Mouse (Mus musculus) midbrain, embryonic 14.5 days (tissue): ENCODE measurements around the gene Htr6. TPM values are rescaled to one million over a fixed set of nuclear protein-coding genes. Genes with fewer than 3 reads are reported as not detected.
A peak's percentile ranks its signal among the peaks of the same experiment; 100 is the strongest.

Experiments
- ATAC-seq: fragments of 200-750 bp; cut with Nextera tagmentation; 2 replicates; pipeline ENCODE4 v1.8.0; 2017; ENCODE audit warnings: moderate number of reproducible peaks, moderate library complexity; ENCODE audit not compliant: low FRiP score, low TSS enrichment
- DNase-seq: peaks from one replicate; pipeline ENCODE4 v3.0.0-alpha.2; 2015
- H3K27ac ChIP-seq: fragments of 300-500 bp; sonication (generic); replicated peaks from 2 replicates; pipeline ENCODE4 v1.5.1; 2014; ENCODE audit warnings: mild to moderate bottlenecking, low read depth, low read length, moderate library complexity
- H3K27me3 ChIP-seq: fragments of 300-500 bp; sonication (generic); 2 replicates; pipeline ENCODE4 v1.6.1; 2014; ENCODE audit warnings: low read length, control low read depth, mixed read lengths; ENCODE audit not compliant: control insufficient read depth, insufficient read depth
- H3K36me3 ChIP-seq: fragments of 300-500 bp; sonication (generic); 2 replicates; pipeline ENCODE4 v1.6.1; 2014; ENCODE audit warnings: low read length, control low read depth; ENCODE audit not compliant: control insufficient read depth, insufficient read depth
- H3K4me1 ChIP-seq: fragments of 300-500 bp; sonication (generic); 2 replicates; pipeline ENCODE4 v1.6.1; 2014; ENCODE audit warnings: mild to moderate bottlenecking, antibody characterized with exemption, low read length, control low read depth; ENCODE audit not compliant: control insufficient read depth, insufficient read depth
- H3K4me2 ChIP-seq: fragments of 300-500 bp; sonication (generic); 2 replicates; pipeline ENCODE4 v1.6.1; 2014; ENCODE audit warnings: mild to moderate bottlenecking, low read length, moderate library complexity
- H3K4me3 ChIP-seq: fragments of 300-500 bp; sonication (generic); replicated peaks from 2 replicates; pipeline ENCODE4 v1.5.1; 2014; ENCODE audit warnings: low read depth, low read length
- H3K9ac ChIP-seq: fragments of 300-500 bp; sonication (generic); replicated peaks from 2 replicates; pipeline ENCODE4 v1.6.1; 2014; ENCODE audit warnings: mild to moderate bottlenecking, low read length, moderate library complexity
- H3K9me3 ChIP-seq: fragments of 300-500 bp; sonication (generic); 2 replicates; pipeline ENCODE4 v1.6.1; 2016; ENCODE audit warnings: low read length, control low read depth, mixed read lengths; ENCODE audit not compliant: control insufficient read depth
- WGBS: fragments of 180-500 bp; shearing (Covaris S2); extraction: QIAGEN DNeasy Blood & Tissue Kit; methylation state at CpG from one replicate; pipeline ENCODE4 v1.1.7; 2014; 5-methylcytosine and 5-hydroxymethylcytosine counted together
- polyA plus RNA-seq: library from polyadenylated mRNA; unstranded; fragments of >200 nt; fragmentation: Nextera tagmentation; extraction: Ambion mirVana; gene quantifications from 2 replicates; pipeline ENCODE4 v1.2.1, GENCODE M21; 2014

Htr6 gene
- polyA plus RNA-seq, 1 experiment from 2014 or later, result 0.32 TPM

DNA sequence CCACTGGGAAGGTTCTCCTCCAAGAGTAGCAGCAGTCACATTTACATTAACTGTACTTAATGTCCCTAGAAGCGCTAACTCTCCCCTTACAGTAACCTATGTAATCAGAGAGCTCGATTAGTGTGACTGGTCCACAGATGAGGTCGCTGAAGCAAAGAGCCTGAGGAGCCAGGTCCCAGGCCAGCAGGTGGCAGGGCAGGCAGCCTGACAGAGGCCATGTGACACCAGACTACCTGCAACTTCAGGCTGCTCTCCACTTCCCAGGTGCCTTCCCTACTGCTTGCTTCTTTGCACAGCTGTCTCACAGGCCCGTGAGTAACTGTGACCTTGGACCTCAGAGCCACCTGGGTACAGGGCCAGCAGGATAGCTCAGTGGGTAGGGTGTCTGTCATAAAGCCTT is 40.8 kb downstream of the Htr6 start:
- Histone ChIP-seq H3K4me2 (no peak overlapping the region), H3K27ac (no peak overlapping the region), H3K36me3 (no peaks in the 10 kb centered on the region), H3K4me3 (no peak overlapping the region), H3K9ac (no peak overlapping the region), H3K27me3 (no peaks in the 10 kb centered on the region), H3K4me1 (peaks cover 15% of the 10 kb centered on the region), H3K9me3 (no peaks in the 10 kb centered on the region)
- DNase-seq, result no peak
- no peak for ATAC-seq
- WGBS, result 50% methylated on average over 4 of the region's 4 CpGs

DNA sequence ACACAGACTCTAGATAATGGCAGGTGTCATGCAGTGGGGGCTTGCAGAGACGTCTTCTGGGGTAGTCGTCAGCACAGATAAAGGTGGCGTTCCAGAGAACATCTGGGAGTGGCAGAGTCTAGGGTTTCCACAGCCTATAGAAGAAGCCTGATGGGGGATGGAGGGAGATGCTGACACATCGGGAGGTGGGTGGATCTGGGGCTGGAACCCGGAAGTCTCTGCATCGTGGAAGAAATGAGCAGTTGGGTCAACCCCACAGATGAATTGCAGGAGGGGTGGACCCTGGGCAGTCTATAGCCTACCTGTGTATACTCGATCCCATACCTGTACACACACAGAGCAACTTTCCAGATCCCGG is 41.4 kb downstream of the Htr6 start:
- H3K9ac ChIP-seq, result no peak overlapping the region
- no peak overlapping the region for H3K4me2 ChIP-seq
- no peak for DNase-seq
- WGBS, result 84% methylated on average over 8 of the region's 8 CpGs
- no peak overlapping the region for H3K27ac ChIP-seq
- H3K27me3 ChIP-seq, result no peaks in the 10 kb centered on the region
- no peak overlapping the region for H3K4me3 ChIP-seq
- no peaks in the 10 kb centered on the region for H3K9me3 ChIP-seq
- no peak for ATAC-seq
- no peaks in the 10 kb centered on the region for H3K36me3 ChIP-seq
- peaks cover 12% of the 10 kb centered on the region for H3K4me1 ChIP-seq

DNA sequence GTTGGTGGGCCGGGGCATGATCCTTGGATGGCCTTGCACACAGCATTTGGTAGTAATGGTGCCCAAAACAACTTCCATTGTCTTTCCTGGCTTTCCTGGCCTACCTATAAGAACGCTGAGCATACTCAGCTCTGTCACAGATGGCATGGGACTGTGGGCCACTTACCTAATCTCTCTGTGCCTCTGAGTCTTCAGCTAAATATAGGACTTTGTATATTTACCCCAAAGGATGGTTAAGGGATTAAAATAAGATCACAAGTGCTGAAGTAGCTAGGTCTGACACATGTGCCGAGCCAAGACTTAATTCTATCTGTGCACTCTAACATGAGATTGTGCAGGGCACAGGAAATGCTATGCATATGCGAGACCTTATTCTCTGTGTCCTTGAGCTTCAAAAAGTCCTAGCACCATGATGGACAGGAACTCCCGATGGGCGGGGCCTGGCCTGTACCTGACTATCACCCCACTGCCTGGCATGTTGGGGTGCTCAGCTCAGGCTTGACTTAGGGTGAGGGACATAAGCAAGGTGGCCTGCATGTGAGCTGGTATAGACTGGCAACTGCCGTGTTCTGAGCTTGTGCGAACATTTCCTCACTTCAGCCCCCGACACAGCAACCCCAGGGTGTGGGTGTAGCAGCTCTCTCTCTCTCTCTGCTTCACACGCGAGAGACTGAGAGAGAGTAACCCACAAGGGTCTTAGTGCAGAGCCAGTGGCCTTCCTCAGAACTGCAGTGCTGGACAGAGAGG is 41.9 kb downstream of the Htr6 start:
- 86% methylated on average over 11 of the region's 11 CpGs for WGBS
- H3K9ac ChIP-seq, result no peak overlapping the region
- H3K4me3 ChIP-seq, result no peak overlapping the region
- H3K27me3 ChIP-seq, result no peaks in the 10 kb centered on the region
- no peak for ATAC-seq
- no peak overlapping the region for H3K4me2 ChIP-seq
- H3K4me1 ChIP-seq, result peaks cover 6% of the 10 kb centered on the region
- no peak overlapping the region for H3K27ac ChIP-seq
- no peaks in the 10 kb centered on the region for H3K9me3 ChIP-seq
- H3K36me3 ChIP-seq, result no peaks in the 10 kb centered on the region
- no peak for DNase-seq

DNA sequence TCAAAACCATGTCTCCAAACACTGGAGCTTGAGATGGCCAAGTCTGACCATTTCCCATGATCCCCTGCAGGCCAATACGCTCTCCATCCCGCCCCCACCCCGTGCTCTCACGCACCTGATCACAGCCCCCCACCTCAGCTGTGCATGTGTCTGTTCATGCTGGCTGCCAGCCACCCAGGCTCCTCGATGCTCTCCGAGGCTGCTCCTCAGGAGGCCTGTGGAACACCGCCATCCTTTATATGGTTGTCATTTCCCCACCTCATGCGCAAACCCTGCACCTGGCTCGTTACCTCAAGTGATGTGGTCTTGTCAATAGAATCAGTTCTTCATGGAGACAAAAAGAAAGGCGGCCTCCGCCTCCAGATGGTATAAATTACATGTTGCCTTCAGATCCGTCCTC is 42.8 kb downstream of the Htr6 start:
- H3K27ac ChIP-seq, result no peak overlapping the region
- DNase-seq, result no peak

DNA sequence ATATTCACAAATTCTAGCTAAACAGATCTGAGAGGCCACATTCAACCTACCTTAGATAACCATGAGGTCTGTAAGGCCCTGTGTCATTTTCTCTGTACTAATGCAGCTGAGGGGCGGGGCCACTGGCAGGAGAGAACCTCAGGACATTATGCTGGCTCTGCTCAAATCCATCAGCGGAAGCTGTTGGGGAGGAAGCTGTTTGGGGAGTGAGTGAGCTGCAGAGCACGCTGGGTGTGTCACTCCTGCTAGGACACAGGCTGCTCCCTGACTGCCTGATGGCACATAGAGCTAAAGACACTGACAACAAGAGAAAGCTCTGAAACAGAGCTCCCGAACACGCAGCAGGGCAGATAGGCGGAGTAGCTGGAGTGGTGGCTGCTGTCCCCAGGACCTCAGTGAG is 44.7 kb downstream of the Htr6 start:
- H3K4me3 ChIP-seq, result no peak overlapping the region
- WGBS, result 61% methylated on average over 6 of the region's 6 CpGs
- H3K27ac ChIP-seq, result no peak overlapping the region
- no peak overlapping the region for H3K9ac ChIP-seq
- DNase-seq (no peak), ATAC-seq (no peak)
- no peaks in the 10 kb centered on the region for H3K4me1 ChIP-seq
- H3K4me2 ChIP-seq, result no peak overlapping the region
- H3K36me3 ChIP-seq, result no peaks in the 10 kb centered on the region
- H3K27me3 ChIP-seq, result no peaks in the 10 kb centered on the region
- H3K9me3 ChIP-seq, result no peaks in the 10 kb centered on the region

More for the DNA sequence above, 42.8 kb downstream of the Htr6 start:
- Histone ChIP-seq H3K9me3 (no peaks in the 10 kb centered on the region), H3K27me3 (no peaks in the 10 kb centered on the region), H3K4me1 (no peaks in the 10 kb centered on the region; the same call in 1 of the 2 replicates), H3K9ac (no peak overlapping the region), H3K4me2 (no peak overlapping the region), H3K4me3 (no peak overlapping the region), H3K36me3 (no peaks in the 10 kb centered on the region)
- 79% methylated on average over 12 of the region's 12 CpGs for WGBS
- ATAC-seq, result no peak

DNA sequence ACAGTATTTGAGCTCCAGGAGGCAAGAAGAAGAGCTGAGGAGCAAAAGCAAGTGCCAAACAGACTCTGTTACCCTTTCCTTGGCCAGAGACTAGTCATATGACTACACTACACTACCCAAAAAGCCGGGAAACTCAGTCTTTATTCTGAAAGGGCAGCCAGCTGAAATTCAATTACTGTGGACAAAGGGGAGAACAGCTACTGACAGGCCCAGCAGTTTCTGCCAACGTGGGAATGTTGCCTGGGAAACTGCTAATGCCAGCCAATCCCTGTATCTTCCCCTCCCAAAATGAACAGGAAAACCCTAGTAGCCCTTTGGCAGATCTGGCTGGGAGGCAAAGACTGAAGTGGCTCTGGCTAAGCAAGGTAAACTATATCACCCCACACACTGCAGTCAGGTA is 51.0 kb downstream of the Htr6 start:
- Histone ChIP-seq H3K9me3 (no peaks in the 10 kb centered on the region), H3K36me3 (no peaks in the 10 kb centered on the region), H3K27me3 (no peaks in the 10 kb centered on the region), H3K9ac (no peak overlapping the region), H3K4me3 (no peak overlapping the region), H3K4me2 (no peak overlapping the region), H3K27ac (peak overlapping the region; percentile 52; the same call in 1 of the 2 replicates), H3K4me1 (no peaks in the 10 kb centered on the region)
- WGBS, result 0% methylated on average over 2 of the region's 2 CpGs
- peak; percentile 73 for DNase-seq
- no peak for ATAC-seq

DNA sequence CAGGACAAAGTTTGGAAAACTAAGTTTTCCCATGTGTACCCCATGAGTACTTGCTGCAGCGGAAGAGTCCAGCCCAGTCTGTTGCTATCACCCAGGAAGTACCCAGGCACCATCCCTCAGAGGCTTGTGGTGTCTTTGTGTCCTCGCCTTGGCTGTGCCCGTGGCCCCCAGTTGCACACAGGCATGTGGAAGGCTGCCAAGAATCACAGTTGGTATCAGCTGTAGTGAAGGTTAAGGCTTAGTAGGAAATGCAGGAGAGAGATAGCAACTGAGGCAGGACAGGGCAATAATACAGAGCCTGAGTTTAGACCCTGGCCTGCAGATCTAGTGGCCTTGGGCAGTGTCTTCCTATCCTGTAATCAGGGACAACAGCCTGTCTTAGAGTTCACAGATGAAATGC is 55.0 kb downstream of the Htr6 start:
- no peaks in the 10 kb centered on the region for H3K27me3 ChIP-seq
- no peak overlapping the region for H3K4me2 ChIP-seq
- H3K9me3 ChIP-seq, result no peaks in the 10 kb centered on the region
- WGBS, result 74% methylated on average over 3 of the region's 3 CpGs
- no peak overlapping the region for H3K27ac ChIP-seq
- H3K9ac ChIP-seq, result no peak overlapping the region
- no peaks in the 10 kb centered on the region for H3K36me3 ChIP-seq
- H3K4me3 ChIP-seq, result no peak overlapping the region
- DNase-seq (no peak), ATAC-seq (no peak)
- no peaks in the 10 kb centered on the region for H3K4me1 ChIP-seq

DNA sequence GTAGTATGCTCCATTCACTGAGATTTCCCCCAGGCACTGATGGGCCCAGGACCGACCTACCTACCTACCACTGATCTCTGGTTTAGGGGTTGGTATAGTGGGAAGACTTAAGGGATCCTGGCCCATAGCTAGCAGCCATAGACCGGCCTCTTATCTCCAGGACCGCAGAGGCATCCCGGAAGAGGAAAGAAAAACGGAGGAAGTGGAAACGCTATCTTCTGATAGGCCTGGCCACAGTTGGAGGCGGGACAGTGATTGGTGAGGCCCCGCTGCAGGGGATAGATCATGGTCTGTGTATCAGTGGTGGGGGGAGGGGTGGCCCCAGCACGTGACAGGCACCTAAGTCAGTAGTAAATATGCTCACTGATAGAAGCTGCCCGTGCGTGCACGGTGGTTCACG is 56.0 kb downstream of the Htr6 start:
- Histone ChIP-seq H3K4me2 (no peak overlapping the region), H3K36me3 (no peaks in the 10 kb centered on the region), H3K4me1 (no peaks in the 10 kb centered on the region), H3K4me3 (no peak overlapping the region), H3K9ac (no peak overlapping the region), H3K27ac (no peak overlapping the region), H3K27me3 (no peaks in the 10 kb centered on the region), H3K9me3 (no peaks in the 10 kb centered on the region)
- DNase-seq (no peak), ATAC-seq (no peak)
- 64% methylated on average over 13 of the region's 13 CpGs for WGBS

DNA sequence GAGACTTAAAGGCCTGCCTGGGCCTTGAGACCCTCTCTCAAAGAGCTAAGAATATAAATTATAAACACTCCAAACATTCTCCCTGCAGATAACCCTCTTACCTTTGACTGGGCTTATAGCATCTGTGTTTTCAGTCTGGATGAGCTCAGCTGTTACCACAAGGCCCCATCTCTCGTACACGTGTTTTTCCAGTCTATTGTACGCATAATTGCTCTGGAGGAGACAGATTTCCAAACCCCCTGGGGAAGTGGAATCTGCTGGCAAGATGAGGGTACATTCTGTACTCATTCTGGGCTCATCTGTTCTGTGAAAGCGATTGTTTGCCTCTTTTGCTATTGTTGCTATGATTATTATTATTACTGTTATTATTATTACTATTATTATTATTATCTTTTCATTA is 56.4 kb downstream of the Htr6 start:
- no peaks in the 10 kb centered on the region for H3K27me3 ChIP-seq
- 35% methylated on average over 4 of the region's 4 CpGs for WGBS
- H3K4me2 ChIP-seq, result no peak overlapping the region
- DNase-seq, result peak; percentile 46
- ATAC-seq, result no peak
- no peak overlapping the region for H3K9ac ChIP-seq
- no peaks in the 10 kb centered on the region for H3K4me1 ChIP-seq
- no peaks in the 10 kb centered on the region for H3K9me3 ChIP-seq
- no peak overlapping the region for H3K27ac ChIP-seq
- H3K4me3 ChIP-seq, result no peak overlapping the region
- H3K36me3 ChIP-seq, result no peaks in the 10 kb centered on the region
